Mouse (Mus musculus) gastrocnemius, adult 2 months (tissue): Measurements from ENCODE around the gene Esrrg. TPM values are rescaled to one million over a fixed set of nuclear protein-coding genes. Genes with fewer than 3 reads are reported as not detected.

Experiments
- DNase-seq: peaks from one replicate; pipeline ENCODE4 v3.0.0; 2022
- H3K27ac ChIP-seq: fragments of 200-600 bp; 2 replicates; pipeline ENCODE4 v1.8.1; 2022; ENCODE audit warnings: mild to moderate bottlenecking
- H3K4me3 ChIP-seq: fragments of 200-600 bp; 2 replicates; pipeline ENCODE4 v1.8.1; 2022; ENCODE audit warnings: mild to moderate bottlenecking, moderate library complexity
- CTCF ChIP-seq: fragments of 200-600 bp; IDR thresholded peaks from 2 replicates; pipeline ENCODE4 v1.8.1; 2022; ENCODE audit warnings: antibody characterized with exemption, mild to moderate bottlenecking, moderate library complexity
- intact Hi-C: fragments of 180-260 bp; cut with DNase I; formaldehyde crosslinking; loops from one replicate; pipeline ENCODE4 v1.15.1; 2025
- total RNA-seq, 2 experiments: library from RNA; stranded (reverse); gene quantifications; 2 replicates each; pipeline ENCODE4 v1.2.3; 2021

Gene Esrrg
- total RNA-seq, 2 experiments from 2014 or later, result 21.1 to 39.1 TPM

GRCm38 (mm10) chr1:188164251-188164650 lies 555.7 kb downstream of the Esrrg start:
- intact Hi-C loops, result no loop called here
- TF ChIP-seq CTCF, result no peak
- Histone ChIP-seq H3K4me3 (no peak overlapping the region), H3K27ac (no peak overlapping the region)
- no peak for DNase-seq

- no peak for DNase-seq
- no peak overlapping the region for H3K4me3 ChIP-seq
- H3K27ac ChIP-seq, result no peak overlapping the region
- no peak for TF ChIP-seq CTCF
- intact Hi-C loops, result no loop called here
Observed at GRCm38 (mm10) chr1:188173859-188174258, 565.3 kb downstream of the Esrrg start.

GRCm38 (mm10) chr1:188182951-188183350 lies 574.4 kb downstream of the Esrrg start:
- no peak for DNase-seq
- intact Hi-C loops, result no loop called here
- no peak for TF ChIP-seq CTCF
- H3K4me3 ChIP-seq, result no peak overlapping the region
- no peak overlapping the region for H3K27ac ChIP-seq

- no peak for DNase-seq
- no peak overlapping the region for H3K4me3 ChIP-seq
- H3K27ac ChIP-seq, result no peak overlapping the region
- no peak for TF ChIP-seq CTCF
- intact Hi-C loops, result no loop called here
Observed at GRCm38 (mm10) chr1:188186440-188187117, 578.0 kb downstream of the Esrrg start.

GRCm38 (mm10) chr1:188192971-188193370 lies 584.4 kb downstream of the Esrrg start:
- intact Hi-C loops, result no loop called here
- DNase-seq, result no peak
- Histone ChIP-seq H3K4me3 (no peak overlapping the region), H3K27ac (no peak overlapping the region)
- no peak for TF ChIP-seq CTCF

- no peak overlapping the region for H3K4me3 ChIP-seq
- intact Hi-C loops, result no loop called here
Observed at GRCm38 (mm10) chr1:188207421-188207820, 598.8 kb downstream of the Esrrg start.

GRCm38 (mm10) chr1:188209025-188209424 lies 600.4 kb downstream of the Esrrg start:
- H3K27ac ChIP-seq, result no peak overlapping the region
- no peak for TF ChIP-seq CTCF
- intact Hi-C loops, result no loop called here
- H3K4me3 ChIP-seq, result no peak overlapping the region
- no peak for DNase-seq

More at GRCm38 (mm10) chr1:188207421-188207820, 598.8 kb downstream of the Esrrg start:
- no peak for TF ChIP-seq CTCF
- no peak overlapping the region for H3K27ac ChIP-seq
- no peak for DNase-seq

- Histone ChIP-seq H3K4me3 (no peak overlapping the region), H3K27ac (no peak overlapping the region)
- DNase-seq, result no peak
- TF ChIP-seq CTCF, result no peak
- intact Hi-C loops, result no loop called here
Observed at GRCm38 (mm10) chr1:188214885-188215611, 606.5 kb downstream of the Esrrg start.

- Histone ChIP-seq H3K27ac (no peak overlapping the region), H3K4me3 (no peak overlapping the region)
- no peak for TF ChIP-seq CTCF
- no peak for DNase-seq
- intact Hi-C loops, result no loop called here
Observed at GRCm38 (mm10) chr1:188221226-188221792, 612.7 kb downstream of the Esrrg start.

- no peak for DNase-seq
- no peak for TF ChIP-seq CTCF
- intact Hi-C loops, result no loop called here
- Histone ChIP-seq H3K4me3 (no peak overlapping the region), H3K27ac (no peak overlapping the region)
Observed at GRCm38 (mm10) chr1:188233036-188233724, 624.6 kb downstream of the Esrrg start.

GRCm38 (mm10) chr1:188238636-188239035 lies 630.0 kb downstream of the Esrrg start:
- no peak for DNase-seq
- Histone ChIP-seq H3K4me3 (no peak overlapping the region), H3K27ac (no peak overlapping the region)
- intact Hi-C loops, result no loop called here
- TF ChIP-seq CTCF, result no peak

- Histone ChIP-seq H3K27ac (no peak overlapping the region), H3K4me3 (no peak overlapping the region)
- intact Hi-C loops, result no loop called here
- no peak for DNase-seq
- no peak for TF ChIP-seq CTCF
Observed at GRCm38 (mm10) chr1:188241766-188242165, 633.2 kb downstream of the Esrrg start.

GRCm38 (mm10) chr1:188257500-188257899 lies 648.9 kb downstream of the Esrrg start:
- DNase-seq, result no peak
- no peak for TF ChIP-seq CTCF
- H3K4me3 ChIP-seq, result no peak overlapping the region
- intact Hi-C loops, result no loop called here
- no peak overlapping the region for H3K27ac ChIP-seq
